In genomic region chr11:57655669-57656325, GRCm38 (mm10) we compare ENCODE assay signal across 16 mouse cellular contexts. TPM values are rescaled to one million over a fixed set of nuclear protein-coding genes. Genes with fewer than 3 reads are reported as not detected.
DNase-seq lines count a peak whose midpoint lies in the region; ATAC-seq and TF ChIP-seq lines count a peak whose summit lies in the region.
"Had no signal": no experiment of that assay in that cellular context is flagged by ENCODE, and none has a peak within 500 bp of the region (broad histone marks: within the 10 kb centered on the region; RNA-seq: fewer than 3 reads in every experiment).

No protein-coding gene starts in this region.

- TF ChIP-seq CTCF in small intestine, adult 2 months (IDR thresholded peaks at IDR 0.05; ENCODE audit: extremely low read depth, insufficient read length, insufficient replicate concordance, low read depth, low read length): no peak

- no peak for DNase-seq in kidney, adult 9 months
- DNase-seq in thymus, postnatal 4 days: peak; percentile 26
- no peak for DNase-seq in thymus, postnatal 10 days (ENCODE audit: low spot score in 2 of 2)
- DNase-seq: cerebellum, postnatal 25 days; kidney, adult 18-20 months; lung, postnatal 14 days; right cerebral cortex, postnatal 14 days had no signal

- peak overlapping the region; percentile 24; the same call in 1 of the 2 replicates for H3K27ac ChIP-seq in kidney, embryonic 15.5 days
- peak overlapping the region; percentile 77 for H3K27ac ChIP-seq in small intestine, adult 2 months (ENCODE audit: insufficient read depth, low read depth, low read length)
- H3K27ac ChIP-seq: layer of hippocampus, adult 2 months; midbrain, embryonic 15.5 days; neural tube, embryonic 13.5 days had no signal

- 35% methylated on average over 10 of the region's 10 CpGs for WGBS in kidney, embryonic 15.5 days
- WGBS in small intestine, adult 2 months: 31% methylated on average over 10 of the region's 10 CpGs

- no peaks in the 10 kb centered on the region for H3K27me3 ChIP-seq in erythroblast, embryonic 14.5 days (ENCODE audit: control insufficient read depth)
- 0 out of 2 replicates have a peak, but pooled peaks cover 5% of the 10 kb centered on the region for H3K27me3 ChIP-seq in kidney, embryonic 15.5 days
- no peaks in the 10 kb centered on the region for H3K27me3 ChIP-seq in small intestine, adult 2 months (ENCODE audit: control insufficient read depth, insufficient read depth, low read length)
- H3K27me3 ChIP-seq: midbrain, embryonic 15.5 days; neural tube, embryonic 13.5 days had no signal

- H3K4me3 ChIP-seq in erythroblast, embryonic 14.5 days (replicated peaks): peak overlapping the region; percentile 49
- H3K4me3 ChIP-seq in kidney, embryonic 15.5 days (replicated peaks): no peak overlapping the region
- H3K4me3 ChIP-seq in small intestine, adult 2 months (ENCODE audit: low read depth, low read length): no peak overlapping the region
- H3K4me3 ChIP-seq: layer of hippocampus, adult 2 months; midbrain, embryonic 15.5 days; neural tube, embryonic 13.5 days had no signal

- no peak overlapping the region for H3K9ac ChIP-seq in kidney, embryonic 15.5 days
- H3K9ac ChIP-seq: midbrain, embryonic 15.5 days; neural tube, embryonic 13.5 days had no signal

- 0 out of 2 replicates have a peak, but pooled peaks cover 5% of the 10 kb centered on the region for H3K9me3 ChIP-seq in erythroblast, embryonic 14.5 days (ENCODE audit: control insufficient read depth, low read length)
- no peaks in the 10 kb centered on the region for H3K9me3 ChIP-seq in kidney, embryonic 15.5 days (replicated peaks)
- H3K9me3 ChIP-seq: midbrain, embryonic 15.5 days; neural tube, embryonic 13.5 days had no signal

- TF ChIP-seq POLR2A in small intestine, adult 2 months (IDR thresholded peaks at IDR 0.05; ENCODE audit: low read depth, low read length): no peak

- H3K4me2 ChIP-seq in kidney, embryonic 15.5 days: no peak overlapping the region
- H3K4me2 ChIP-seq: midbrain, embryonic 15.5 days; neural tube, embryonic 13.5 days had no signal

- H3K36me3 ChIP-seq in erythroblast, embryonic 14.5 days (ENCODE audit: control insufficient read depth): peaks cover 80% of the 10 kb centered on the region
- no peaks in the 10 kb centered on the region for H3K36me3 ChIP-seq in kidney, embryonic 15.5 days
- H3K36me3 ChIP-seq in small intestine, adult 2 months (ENCODE audit: control insufficient read depth, insufficient read depth, low read length): no peaks in the 10 kb centered on the region
- H3K36me3 ChIP-seq: midbrain, embryonic 15.5 days; neural tube, embryonic 13.5 days had no signal

- H3K4me1 ChIP-seq in erythroblast, embryonic 14.5 days (ENCODE audit: control insufficient read depth): peaks cover 100% of the 10 kb centered on the region
- peaks cover 69% of the 10 kb centered on the region for H3K4me1 ChIP-seq in kidney, embryonic 15.5 days
- peaks cover 56% of the 10 kb centered on the region for H3K4me1 ChIP-seq in small intestine, adult 2 months (ENCODE audit: control insufficient read depth, insufficient read depth, insufficient read length, low read length)

- no peak for ATAC-seq in erythroblast, adult 5-6 weeks (replicated peaks; ENCODE audit: low FRiP score, poor library complexity, severe bottlenecking)
- no peak for ATAC-seq in kidney, embryonic 15.5 days (replicated peaks; ENCODE audit: low FRiP score)
- no peak for ATAC-seq in CD4-positive, CD25-positive, alpha-beta regulatory T cell, adult 4 months
- ATAC-seq: activated CD4-positive, CD25-positive, alpha-beta regulatory T cell, adult 4 months; midbrain, embryonic 15.5 days had no signal

RNA-seq across cellular contexts. Expression of gene Galnt10, which starts 10.6 kb away (rescaled TPM):
- polyA plus RNA-seq in erythroblast, embryonic 14.5 days (2012): 7.3 and 7.8 TPM in 2 replicates
- 39.4 and 43.5 TPM in 2 replicates for total RNA-seq in erythroblast, adult 5-6 weeks (2015; ENCODE audit: low replicate concordance)
- 102 and 103 TPM in 2 replicates for total RNA-seq in erythroblast, adult 5-6 weeks (2017; ENCODE audit: low replicate concordance)
- 22.3 and 23.6 TPM in 2 replicates for polyA plus RNA-seq in kidney, embryonic 15.5 days (2015; fragmentation: Nextera tagmentation; extraction: Ambion mirVana)
- polyA plus RNA-seq in small intestine, adult 2 months (2012; rRNA removed): 21.6 and 37.0 TPM in 2 replicates
- 1 to 10 TPM; 7.4 to 8.3 TPM for polyA plus RNA-seq in CD4-positive, CD25-positive, alpha-beta regulatory T cell, adult 4 months (2017; shearing (Covaris generic))
